Mouse (Mus musculus) thymus, adult 18-20 months (tissue): ENCODE measurements around the gene Trpv4.

ENCODE experiments used
- DNase-seq, 2 experiments: peaks; one replicate each; pipeline ENCODE4 v3.0.0; 2022; ENCODE audit warnings: mixed read lengths in 2 of 2

Trpv4 gene

DNA sequence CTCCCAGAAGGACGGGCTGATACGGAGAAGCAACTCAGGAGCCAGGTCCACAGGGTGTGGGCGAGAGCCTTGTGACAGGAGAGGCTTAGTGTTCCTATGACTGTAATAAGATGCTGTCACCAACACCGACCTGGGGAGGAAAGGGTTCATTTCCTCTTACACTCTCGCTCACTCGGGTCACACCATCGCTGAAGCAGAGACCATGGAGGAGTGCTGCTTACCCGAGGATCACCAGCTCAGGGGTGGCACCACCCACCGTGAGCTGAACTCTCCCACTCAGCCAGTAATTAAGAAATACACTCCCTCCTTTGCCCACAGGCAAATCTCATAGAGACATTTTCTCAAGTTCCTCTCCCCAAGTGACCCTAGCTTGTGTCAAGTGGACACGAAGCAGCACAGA is 69.8 kb downstream of the Trpv4 start:
- DNase-seq: no peak

DNA sequence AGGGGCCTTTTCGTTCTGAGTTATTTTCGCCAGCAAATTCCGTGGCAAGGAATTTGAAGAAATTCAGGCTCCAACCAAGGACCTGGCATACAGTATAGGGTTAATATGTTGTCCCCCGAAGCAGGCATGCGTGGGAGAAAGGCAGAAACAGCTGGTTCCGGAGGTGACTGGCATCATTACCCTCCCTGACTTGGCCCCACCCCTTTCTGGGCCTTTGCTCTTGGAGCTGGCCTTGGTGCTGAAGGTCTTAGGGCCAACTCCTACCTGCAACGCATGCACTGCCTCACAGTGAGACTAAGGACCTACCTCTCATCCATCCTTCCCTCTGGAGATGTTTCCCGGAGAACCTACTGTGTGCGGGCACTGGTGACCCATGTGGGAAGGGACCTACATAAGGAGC is 70.3 kb downstream of the Trpv4 start:
- peak; percentile 66 to 76 for DNase-seq

DNA sequence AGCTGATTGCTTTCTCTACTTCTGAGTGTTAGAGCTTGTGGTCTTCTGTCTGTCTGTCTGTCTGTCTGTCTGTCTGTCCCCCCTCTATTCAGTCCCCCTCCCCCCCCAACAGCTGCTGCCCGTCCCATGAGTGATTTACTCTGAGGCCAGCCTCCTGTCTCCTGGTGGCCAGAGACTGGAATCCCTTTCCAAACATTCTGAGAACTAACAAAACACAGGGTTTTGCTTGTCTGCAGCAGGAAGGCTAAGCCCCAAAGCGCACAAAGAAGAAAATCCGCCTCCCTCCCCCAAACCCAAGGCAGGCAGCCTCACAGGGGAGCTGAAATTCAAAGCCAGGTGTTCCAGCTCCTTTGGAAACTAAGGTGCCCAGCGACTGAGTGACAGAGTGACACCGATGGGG is 72.5 kb downstream of the Trpv4 start:
- no peak for DNase-seq

DNA sequence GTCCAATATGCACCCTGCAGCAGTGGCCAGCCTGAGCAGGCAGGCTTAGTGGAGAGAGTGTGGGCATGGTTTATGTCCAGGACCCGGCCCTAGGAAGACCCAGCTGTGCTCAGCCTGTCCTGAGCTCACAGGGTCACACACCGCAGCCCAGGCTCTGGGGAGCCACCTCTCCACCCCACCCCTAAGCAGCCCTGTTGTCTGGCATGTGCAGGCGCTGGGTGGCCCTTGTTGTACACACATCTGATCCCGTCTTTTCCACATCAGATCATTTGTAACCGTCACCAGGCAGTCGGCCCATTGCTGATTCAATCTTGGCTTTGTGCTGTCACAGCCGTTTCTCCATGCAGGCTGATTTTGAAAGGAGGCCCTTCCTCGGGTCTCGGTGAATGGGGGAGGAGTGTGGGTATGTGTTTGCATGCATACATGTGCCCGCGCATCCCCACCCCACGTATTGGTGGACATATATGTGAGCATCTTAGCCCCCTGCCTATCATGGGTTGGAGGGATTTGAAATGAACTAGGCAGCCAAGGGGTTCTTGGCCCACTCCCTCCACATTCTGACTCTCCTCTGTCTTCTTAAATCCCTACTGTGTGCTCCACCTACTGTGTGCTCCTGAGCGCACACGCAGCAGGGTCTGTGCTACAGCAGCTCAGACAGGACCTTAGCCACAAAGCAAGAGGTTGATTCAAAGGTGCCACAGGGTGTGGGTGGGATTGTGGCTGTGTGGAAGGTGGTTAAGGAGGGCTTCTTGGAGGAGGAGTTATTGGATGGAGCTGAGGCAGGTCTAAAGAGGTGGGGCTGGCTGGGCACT is 73.7 kb downstream of the Trpv4 start:
- no peak for DNase-seq

DNA sequence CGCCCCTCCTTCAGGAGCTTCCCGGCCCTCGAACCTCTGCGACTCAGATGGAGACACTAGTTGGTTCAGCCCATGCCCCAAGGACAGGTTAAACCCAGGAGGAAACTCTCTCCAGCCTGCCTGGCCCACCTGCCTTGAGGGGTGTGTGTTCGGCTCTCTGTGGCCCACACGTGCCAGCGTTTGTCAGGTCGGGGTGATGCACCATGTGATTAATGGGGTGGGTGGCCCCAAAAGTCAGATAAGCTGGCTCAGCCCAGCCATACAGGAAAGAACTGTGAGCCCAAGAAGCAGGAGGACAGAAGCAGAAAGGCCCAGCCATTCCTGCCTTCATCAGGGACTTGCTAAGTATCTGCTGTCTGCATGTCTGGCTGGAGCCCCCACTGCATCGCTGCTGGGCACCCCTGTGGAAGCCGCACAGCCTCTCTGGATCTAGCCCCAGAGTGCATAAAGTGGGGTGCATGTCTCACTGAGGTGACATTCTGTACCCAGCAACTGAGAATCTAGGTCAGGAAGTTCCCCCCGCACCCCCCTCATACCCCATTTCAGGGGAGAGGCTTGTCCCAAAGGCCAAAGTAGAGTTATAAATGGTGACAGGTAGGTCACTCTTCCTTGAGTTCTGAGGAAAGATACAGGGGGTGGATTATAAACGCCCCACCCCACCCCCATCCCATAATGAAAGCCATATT is 74.6 kb downstream of the Trpv4 start:
- DNase-seq: no peak

DNA sequence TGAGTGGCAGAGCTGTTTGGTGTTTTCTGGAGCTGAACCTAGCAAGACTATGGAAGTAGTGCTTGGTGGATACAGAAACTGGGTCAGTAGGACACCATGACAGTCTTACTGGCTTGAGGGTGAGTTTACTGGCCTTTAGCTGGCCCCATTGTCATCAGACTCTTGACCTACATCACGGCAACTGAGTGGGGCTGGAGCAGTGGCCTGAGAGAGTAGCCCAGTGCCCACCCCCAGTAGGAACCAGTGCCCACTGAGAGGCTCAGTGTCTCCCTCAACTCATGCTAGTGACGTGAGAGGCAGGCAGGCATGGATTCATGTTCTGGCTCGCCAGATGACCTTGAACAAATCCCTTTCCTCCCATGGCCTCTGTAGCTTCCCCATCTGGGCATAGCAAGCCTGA is 75.2 kb downstream of the Trpv4 start:
- DNase-seq: no peak

DNA sequence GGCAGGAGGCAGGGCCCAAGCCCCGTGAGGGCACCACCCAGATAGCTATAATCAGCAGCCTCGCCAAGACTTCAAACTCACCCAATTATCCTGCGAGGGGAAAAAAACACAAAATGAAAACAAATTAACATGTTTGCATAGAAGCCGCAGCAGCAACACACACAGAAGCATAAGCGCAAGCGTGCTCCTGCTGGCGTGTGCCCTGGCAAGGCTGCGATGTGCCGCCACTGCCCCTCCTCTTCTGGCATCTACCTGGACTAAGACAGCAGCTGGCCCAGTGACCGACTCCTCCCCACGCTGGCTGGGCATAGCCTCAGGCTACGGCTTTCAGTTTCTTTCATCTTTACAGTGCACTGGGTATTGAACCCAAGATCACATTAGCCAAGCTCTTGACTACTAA is 76.7 kb downstream of the Trpv4 start:
- DNase-seq: no peak

DNA sequence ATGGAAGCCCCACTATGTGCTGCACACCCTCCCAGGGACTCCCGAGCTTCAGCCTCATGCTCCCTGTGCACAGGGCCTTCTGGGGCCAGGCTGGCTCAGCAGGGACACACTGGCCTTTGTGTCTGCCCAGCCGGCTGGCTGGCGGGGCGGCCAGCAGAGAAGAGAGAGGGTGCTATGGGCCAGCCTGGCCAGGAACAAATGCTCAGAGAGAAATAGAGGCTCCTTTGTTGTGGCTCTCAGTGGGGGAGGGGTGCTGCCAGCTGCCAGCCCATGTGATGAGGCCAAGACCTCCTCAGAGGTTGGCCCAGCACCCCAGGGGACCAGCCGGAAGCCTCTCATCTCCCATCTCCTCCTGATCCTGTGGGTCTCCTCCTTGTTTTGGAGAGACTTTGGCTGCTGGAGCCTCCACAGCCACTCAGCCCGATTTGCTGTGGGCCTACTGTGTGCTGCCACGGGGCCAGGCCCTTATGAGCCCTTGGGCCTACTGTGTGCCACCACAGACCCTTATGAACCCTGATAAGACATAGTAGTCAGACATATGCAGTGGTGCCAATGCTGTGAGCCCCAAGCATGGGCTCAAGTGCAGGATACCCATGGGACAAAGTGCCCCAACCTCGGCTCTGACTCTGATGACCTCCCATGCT is 78.4 kb downstream of the Trpv4 start:
- no peak for DNase-seq

DNA sequence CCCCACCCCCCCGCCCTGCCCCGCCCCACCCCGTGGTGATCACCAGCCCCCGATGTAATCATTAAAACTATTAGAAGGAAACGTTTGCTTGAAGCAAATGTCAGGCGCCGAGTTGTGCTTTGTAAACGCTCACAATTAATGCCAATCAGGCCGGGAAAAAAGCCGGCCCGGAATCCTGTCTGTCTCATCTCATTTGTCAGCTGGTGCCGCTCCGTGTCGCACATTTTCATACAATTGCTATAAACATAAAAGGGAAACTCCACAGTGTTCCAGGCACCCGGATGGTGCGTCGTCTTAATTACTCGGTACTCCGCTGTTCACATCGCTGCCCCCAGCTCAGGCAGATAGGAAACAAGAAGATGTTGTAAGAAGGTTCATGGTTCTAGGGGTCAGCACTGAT is 79.9 kb downstream of the Trpv4 start:
- DNase-seq: no peak

DNA sequence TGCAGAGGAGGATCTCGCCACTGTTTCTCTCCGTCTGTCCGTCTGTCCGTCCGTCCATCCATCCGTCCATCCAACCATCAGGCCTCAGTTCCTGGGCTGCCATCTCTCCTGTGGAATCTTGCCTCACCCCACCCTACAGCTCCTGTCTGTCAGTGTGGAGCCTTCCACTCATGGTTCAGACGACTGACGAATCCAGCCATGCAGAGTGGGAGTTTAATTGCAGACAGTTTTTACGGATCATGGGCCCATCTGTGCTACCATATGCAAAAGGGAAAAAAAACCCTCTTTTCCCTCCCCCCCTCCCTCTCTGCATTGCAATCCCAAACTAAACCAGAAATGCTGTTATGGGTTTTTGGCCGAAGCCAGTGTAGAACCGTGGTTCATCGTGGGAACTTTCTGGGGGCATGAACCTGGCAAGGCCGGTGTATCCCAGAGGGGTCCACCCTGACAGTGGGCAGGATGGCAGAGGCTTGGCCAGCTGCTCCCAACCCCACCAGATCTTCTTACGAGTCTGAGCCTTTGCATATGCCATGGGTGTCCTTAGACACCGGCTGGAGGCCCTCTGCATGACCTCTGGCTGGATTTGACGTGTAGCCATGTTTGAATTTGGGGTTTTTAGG is 82.1 kb downstream of the Trpv4 start:
- DNase-seq: no peak

DNA sequence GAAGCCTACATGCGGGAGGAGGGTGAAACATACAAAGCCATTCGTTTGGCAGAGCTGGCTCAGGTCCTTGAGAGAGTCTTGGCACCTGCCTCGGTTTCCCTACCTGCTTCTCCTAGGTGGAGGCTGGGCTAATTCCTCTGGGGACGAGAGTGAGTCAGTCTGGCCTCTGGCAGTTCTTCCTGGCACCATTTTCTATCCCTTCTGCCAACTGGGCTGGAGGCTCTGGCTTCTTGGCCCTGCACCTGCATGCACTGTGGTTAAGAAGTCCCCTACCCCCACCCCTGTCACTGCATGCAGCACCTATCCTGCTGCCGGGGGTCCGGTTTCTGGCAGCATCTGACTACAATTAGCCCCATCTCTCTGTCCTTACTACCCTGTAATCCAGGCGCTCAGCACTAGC is 82.7 kb downstream of the Trpv4 start:
- DNase-seq: no peak

DNA sequence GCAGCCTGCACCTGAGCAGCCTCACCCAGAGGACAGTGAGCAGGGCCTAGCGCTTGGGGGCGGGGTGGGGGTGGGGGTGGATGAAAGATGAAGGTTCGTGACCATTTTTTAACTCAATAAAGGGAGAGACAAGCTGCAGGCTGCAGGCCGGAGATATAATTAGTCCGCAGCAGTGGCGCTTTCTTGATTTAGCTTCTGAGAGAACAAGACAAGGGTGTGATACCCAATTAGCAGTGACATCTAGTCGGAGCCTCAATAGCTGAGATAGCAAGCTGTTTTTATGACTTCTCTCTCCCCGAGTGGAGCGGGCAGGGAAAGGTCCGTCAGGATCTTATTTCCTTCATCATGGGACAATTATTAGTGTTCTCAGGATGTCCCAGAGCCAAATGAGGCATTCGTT is 83.2 kb downstream of the Trpv4 start:
- DNase-seq: no peak

DNA sequence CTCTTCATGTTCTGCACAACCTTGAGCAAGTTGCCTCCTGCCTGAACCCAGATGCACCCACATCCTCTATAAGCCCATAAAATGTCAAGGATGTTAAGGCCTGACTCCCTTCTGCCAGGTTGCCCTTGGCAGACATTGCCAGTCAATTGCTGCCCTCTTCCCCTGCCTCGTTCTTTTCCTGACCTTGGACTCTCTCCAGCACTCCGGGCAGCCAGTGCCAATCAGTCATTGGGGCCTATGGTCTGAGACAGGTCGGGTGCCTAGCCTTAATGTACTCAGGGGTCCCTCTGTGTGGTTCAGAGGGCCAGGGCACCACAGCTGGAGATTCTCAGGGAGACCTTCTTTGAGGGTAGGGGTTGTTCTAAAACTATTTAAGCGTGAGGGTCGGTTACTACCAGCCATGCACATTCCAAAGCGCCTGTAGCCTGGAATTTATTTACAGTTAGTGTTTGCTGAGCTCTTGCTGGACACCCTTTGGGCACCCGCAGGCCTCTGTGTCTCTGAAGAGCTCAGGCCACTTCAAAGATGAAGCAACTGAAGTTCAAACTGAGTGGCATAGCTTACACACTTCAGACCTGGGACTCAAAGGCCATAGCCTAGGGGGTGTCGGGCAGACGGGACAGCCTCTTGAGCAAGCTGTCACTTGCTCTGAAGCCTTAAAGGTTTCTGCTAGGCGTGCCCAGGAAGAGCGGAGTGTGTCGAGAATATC is 84.1 kb downstream of the Trpv4 start:
- no peak for DNase-seq

DNA sequence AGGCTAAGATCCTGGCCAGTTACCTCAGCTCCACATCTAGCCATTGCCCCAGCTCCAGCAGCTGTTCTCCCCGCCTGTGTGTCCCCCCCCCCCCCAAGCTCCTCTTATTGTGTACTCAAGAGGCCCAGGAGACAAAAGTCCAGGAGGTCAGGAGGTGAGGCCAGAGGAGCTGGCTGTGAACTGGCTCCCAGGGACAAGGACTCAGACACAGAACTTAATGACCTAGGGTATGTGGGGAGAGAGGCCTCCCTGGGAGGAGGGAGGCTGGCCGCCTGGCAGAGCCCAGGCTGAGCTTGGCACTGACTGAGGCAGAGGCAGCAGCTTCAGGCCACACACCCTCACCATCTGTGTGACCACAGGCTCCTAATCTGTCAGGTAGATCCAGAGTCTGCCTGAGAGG is 85.2 kb downstream of the Trpv4 start:
- no peak for DNase-seq
